Mouse (Mus musculus): Measurements from ENCODE around the gene Sectm1b. TPM values are rescaled to one million over a fixed set of nuclear protein-coding genes. Genes with fewer than 3 reads are reported as not detected.

Gene Sectm1b
- total RNA-seq (2023) = not detected

GRCm38 (mm10) chr11:121063379-121063778 is at the start of gene Sectm1b:
TSS of gene Sectm1b (minus strand) at chr11:121063569.

GRCm38 (mm10) chr11:121081120-121081519 is 17.8 kb upstream of the Sectm1b start, which contains the start of gene Sectm1a:
TSS of gene Sectm1a (minus strand) at chr11:121081220.

GRCm38 (mm10) chr11:121039302-121039701 is 24.1 kb downstream of the Sectm1b start, which contains the start of gene Cd7:
TSS of gene Cd7 (minus strand) at chr11:121039418.

Other genes with a start within 250 kb of the Sectm1b start
- 160 TPM for gene Fasn, start 239.0 kb downstream of the Sectm1b start, total RNA-seq (2023)
- gene Ccdc57, start 130.7 kb downstream of the Sectm1b start, total RNA-seq (2023) = 0.50 TPM
- 9.3 TPM for gene Slc16a3, start 115.1 kb downstream of the Sectm1b start, total RNA-seq (2023)
- 166 TPM for gene Csnk1d, start 72.2 kb downstream of the Sectm1b start, total RNA-seq (2023)
- gene Cd7, start 24.2 kb downstream of the Sectm1b start, total RNA-seq (2023) = 149 TPM
- not detected for gene Sectm1a, start 17.7 kb upstream of the Sectm1b start, total RNA-seq (2023)
- not detected for gene Tex19.2, start 55.1 kb upstream of the Sectm1b start, total RNA-seq (2023)
- not detected for gene Tex19.1, start 82.6 kb upstream of the Sectm1b start, total RNA-seq (2023)
- not detected for gene Uts2r, start 96.7 kb upstream of the Sectm1b start, total RNA-seq (2023)
- gene Hexdc, start 140.9 kb upstream of the Sectm1b start, total RNA-seq (2023) = 11.3 TPM
- 3.7 TPM for gene Ogfod3, start 141.1 kb upstream of the Sectm1b start, total RNA-seq (2023)
- 56.5 TPM for gene Cybc1, start 165.8 kb upstream of the Sectm1b start, total RNA-seq (2023)
- gene Narf, start 173.7 kb upstream of the Sectm1b start, total RNA-seq (2023) = 30.7 TPM
- gene Foxk2, start 196.4 kb upstream of the Sectm1b start, total RNA-seq (2023) = 39.0 TPM

Measured in CD4-positive naive resting alpha-beta T cell, adult 57 days (primary cell).